Mouse (Mus musculus) embryonic fibroblast, embryonic 13.5 days (primary cell): ENCODE data around the gene F2rl2. TPM values are rescaled to one million over a fixed set of nuclear protein-coding genes. Genes with fewer than 3 reads are reported as not detected.

Experiments used
- H3K27ac ChIP-seq: 2 replicates; pipeline ENCODE4 v1.5.1; 2012; ENCODE audit warnings: low read length, control low read depth, inconsistent platforms; ENCODE audit not compliant: insufficient read depth
- H3K4me1 ChIP-seq: 2 replicates; pipeline ENCODE4 v1.6.1; 2011; ENCODE audit warnings: low read length; ENCODE audit not compliant: control insufficient read depth, insufficient read depth
- H3K4me3 ChIP-seq: 2 replicates; pipeline ENCODE4 v1.5.1; 2011; ENCODE audit warnings: mild to moderate bottlenecking, control low read depth, low read length; ENCODE audit not compliant: insufficient read depth
- CTCF ChIP-seq: IDR thresholded peaks from 2 replicates; pipeline ENCODE4 v1.5.1; 2011; ENCODE audit warnings: mild to moderate bottlenecking, control low read depth, low read length, moderate library complexity, borderline replicate concordance; ENCODE audit not compliant: insufficient read depth
- POLR2A ChIP-seq: IDR thresholded peaks from 2 replicates; pipeline ENCODE4 v1.6.1; 2011; ENCODE audit warnings: low read depth, mild to moderate bottlenecking, control low read depth, low read length, moderate library complexity
- polyA plus RNA-seq: library from polyadenylated mRNA; stranded (reverse); fragments of >200 nt; gene quantifications from 2 replicates; pipeline ENCODE4 v1.2.4, GENCODE M21; 2011; ENCODE audit warnings: low read depth; ENCODE audit not compliant: missing spikeins, insufficient read length

Gene F2rl2
- polyA plus RNA-seq, 1 experiment, result not detected

DNA sequence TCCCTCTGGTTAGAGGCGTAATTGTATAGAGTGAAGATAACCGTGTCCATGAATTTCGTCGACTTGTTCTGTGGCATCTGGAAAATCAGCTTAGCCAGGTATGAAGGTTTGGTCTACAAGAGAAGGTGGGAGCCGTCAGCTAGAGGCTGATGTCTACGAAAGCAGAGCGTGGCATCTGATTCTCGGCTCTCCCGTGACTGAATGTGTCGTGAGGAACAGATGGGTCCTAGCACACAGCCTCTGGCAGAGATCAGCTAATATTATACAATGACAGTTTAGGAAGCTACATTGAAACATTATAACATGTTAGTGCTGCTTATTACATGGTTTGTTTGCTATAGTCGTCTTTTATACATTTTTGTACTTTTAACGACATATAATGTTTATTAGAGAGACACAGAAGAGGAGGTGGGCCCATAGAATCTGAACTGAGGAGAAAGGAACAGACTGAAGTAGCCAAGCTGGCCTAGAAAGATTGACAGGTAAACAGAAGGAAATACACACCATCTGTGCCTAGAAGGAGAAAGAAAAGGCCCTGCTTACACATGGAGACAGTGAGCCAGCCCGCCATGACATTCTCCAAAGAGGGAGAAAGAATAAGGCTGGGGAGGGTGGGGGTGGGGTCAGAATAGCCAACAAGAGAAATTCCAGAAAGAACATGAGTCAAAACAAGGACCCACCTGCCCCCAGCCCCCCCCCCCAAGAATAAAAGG is 30.9 kb upstream of the F2rl2 start:
- Histone ChIP-seq H3K27ac (no peak overlapping the region), H3K4me3 (no peak overlapping the region), H3K4me1 (no peaks in the 10 kb centered on the region)
- no peak for TF ChIP-seq CTCF
- TF ChIP-seq POLR2A, result no peak

DNA sequence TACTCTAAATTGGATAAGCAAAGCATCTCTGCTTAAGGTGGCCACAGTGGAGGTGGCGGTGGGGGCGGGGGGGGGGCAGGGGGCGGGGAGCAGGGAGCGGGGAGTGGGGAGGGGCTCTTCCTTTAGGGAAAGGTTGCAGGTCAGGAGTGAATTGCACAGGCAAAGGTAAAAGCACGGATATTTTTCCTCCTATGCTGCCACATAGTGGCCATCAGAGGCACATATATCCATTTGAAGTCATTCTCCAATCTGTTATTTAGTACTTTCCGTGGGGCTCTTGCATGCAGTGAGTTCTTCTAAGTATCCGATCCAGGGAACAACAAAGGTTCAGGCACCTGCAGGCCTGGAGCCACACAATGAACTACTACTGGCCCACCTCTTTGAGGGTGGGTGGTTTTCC is 29.4 kb upstream of the F2rl2 start:
- Histone ChIP-seq H3K4me1 (no peaks in the 10 kb centered on the region), H3K4me3 (no peak overlapping the region), H3K27ac (no peak overlapping the region)
- TF ChIP-seq CTCF (no peak), POLR2A (no peak)

DNA sequence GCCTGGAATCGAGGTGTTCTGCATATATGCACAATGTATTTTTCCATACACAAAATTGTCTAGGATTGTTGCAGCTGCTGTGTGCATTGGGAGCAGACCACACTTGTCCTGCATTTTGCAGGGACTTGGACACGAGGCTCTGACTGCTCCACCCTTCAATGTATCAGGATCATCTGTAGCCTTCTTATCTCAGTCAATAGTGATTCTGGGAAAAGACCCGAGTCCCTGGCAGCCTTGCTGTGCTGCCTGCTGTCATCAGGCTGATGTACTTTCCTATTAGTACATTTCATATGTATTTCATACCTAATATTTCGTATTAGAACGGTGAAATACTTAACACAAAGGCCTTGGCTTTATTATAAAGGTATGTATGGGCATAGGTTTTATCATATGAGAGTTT is 26.1 kb upstream of the F2rl2 start:
- Histone ChIP-seq H3K27ac (no peak overlapping the region), H3K4me3 (no peak overlapping the region), H3K4me1 (no peaks in the 10 kb centered on the region)
- no peak for TF ChIP-seq CTCF
- TF ChIP-seq POLR2A, result no peak

GRCm38 (mm10) chr13:95671108-95671897 is 25.4 kb upstream of the F2rl2 start:
- Histone ChIP-seq H3K4me1 (no peaks in the 10 kb centered on the region), H3K4me3 (no peak overlapping the region), H3K27ac (no peak overlapping the region)
- no peak for TF ChIP-seq CTCF
- TF ChIP-seq POLR2A, result no peak

DNA sequence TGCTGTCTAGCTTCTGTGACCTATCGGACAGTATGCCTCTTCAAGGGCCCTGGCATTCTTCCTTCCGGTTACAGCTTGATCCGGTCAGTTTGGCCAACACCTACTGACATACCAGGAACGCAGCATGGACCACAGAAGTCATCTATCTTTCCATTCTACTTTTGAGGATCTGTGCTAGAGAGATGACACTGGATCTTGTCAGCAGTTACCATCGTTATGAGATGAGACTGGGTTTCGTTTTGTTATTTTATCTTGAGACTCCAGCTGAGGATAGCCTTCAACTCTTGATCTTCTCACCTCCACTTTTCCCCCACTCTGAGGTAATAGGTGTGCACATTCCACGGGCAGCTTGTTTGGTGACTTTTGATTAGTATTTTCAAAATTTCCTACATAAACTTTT is 24.3 kb upstream of the F2rl2 start:
- no peak for TF ChIP-seq POLR2A
- TF ChIP-seq CTCF, result no peak
- H3K4me1 ChIP-seq, result no peaks in the 10 kb centered on the region
- no peak overlapping the region for H3K27ac ChIP-seq
- H3K4me3 ChIP-seq, result no peak overlapping the region

- no peaks in the 10 kb centered on the region for H3K4me1 ChIP-seq
- no peak overlapping the region for H3K27ac ChIP-seq
- H3K4me3 ChIP-seq, result no peak overlapping the region
- TF ChIP-seq POLR2A, result no peak
- no peak for TF ChIP-seq CTCF
Measured at GRCm38 (mm10) chr13:95679078-95679477, 17.6 kb upstream of the F2rl2 start.

DNA sequence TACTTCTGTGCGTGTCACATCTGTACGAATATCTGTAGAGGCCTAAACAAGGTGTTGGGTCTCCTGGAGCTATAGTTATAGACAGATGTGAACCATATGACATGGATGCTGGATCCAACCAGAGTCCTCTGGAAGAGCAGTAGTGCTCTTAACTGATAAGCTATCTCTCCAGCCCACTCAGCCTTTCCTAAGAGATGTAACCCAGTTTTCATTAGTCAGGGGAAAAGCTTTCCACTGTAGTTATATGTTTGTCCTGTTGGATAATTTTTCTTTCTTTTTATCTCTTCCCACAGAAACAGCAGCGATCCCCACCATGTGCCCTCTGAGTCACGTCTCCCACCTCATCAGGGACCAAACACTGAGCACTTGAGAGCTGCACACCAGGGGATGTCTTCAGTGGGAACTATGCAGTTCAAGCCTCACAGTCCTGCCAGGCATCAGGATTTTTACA is 17.1 kb upstream of the F2rl2 start:
- H3K4me1 ChIP-seq, result no peaks in the 10 kb centered on the region
- no peak overlapping the region for H3K4me3 ChIP-seq
- no peak overlapping the region for H3K27ac ChIP-seq
- TF ChIP-seq CTCF, result no peak
- TF ChIP-seq POLR2A, result no peak

GRCm38 (mm10) chr13:95684656-95685244 is 11.9 kb upstream of the F2rl2 start:
- no peak overlapping the region for H3K4me3 ChIP-seq
- no peak overlapping the region for H3K27ac ChIP-seq
- TF ChIP-seq CTCF, result no peak
- no peak for TF ChIP-seq POLR2A
- H3K4me1 ChIP-seq, result peaks cover 3% of the 10 kb centered on the region; the same call in 1 of the 2 replicates

GRCm38 (mm10) chr13:95685736-95686135 is 10.9 kb upstream of the F2rl2 start:
- H3K4me1 ChIP-seq, result peaks cover 3% of the 10 kb centered on the region; the same call in 1 of the 2 replicates
- TF ChIP-seq CTCF, result no peak
- no peak for TF ChIP-seq POLR2A
- no peak overlapping the region for H3K27ac ChIP-seq
- no peak overlapping the region for H3K4me3 ChIP-seq
